Mouse (Mus musculus) thymus, adult 18-20 months (tissue): ENCODE data around the gene Atp1b1.

Source experiments
- DNase-seq, 2 experiments: peaks; one replicate each; pipeline ENCODE4 v3.0.0; 2022; ENCODE audit warnings: mixed read lengths in 2 of 2

The Atp1b1 gene

GRCm38 (mm10) chr1:164440230-164440629, 17.9 kb downstream of the Atp1b1 start:
- DNase-seq, result no peak

DNA sequence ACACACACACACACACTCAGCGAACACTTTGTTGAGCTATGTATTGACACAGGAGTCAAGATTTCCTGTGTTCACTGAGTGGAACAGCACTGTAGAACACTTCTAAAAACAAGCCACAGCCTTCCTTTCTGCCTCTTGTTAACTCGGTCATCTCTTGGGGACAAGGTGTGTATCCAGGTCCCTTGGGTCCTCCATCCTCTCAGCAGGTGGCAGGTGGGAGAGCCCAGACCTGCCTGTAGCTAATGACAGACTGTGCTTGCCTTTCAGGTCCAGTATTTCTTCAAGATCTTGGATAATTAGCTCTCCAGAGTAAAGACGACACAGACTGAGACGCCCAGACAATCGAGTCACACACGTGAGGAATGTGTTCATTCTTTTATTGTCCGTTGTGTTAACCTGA, 21.4 kb downstream of the Atp1b1 start:
- no peak for DNase-seq

DNA sequence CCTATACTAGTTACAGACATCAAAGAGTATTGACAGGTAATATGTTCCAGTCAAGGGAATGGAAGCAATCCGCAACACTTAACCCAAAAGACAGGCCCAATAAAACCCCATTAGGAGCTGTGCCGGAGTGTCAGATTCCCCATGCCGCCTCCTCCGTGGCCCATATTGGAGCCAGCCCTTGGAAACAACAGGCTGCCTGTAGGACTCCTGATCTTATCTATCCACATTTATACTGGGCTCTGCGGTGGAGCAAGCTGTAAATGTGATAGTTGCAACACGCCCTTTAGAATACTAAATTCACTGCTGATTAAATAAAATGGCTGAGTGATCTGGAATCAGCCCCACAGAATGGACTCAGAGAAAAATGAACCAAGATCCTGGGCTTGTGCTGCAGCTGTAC, 24.1 kb downstream of the Atp1b1 start:
- no peak for DNase-seq

DNA sequence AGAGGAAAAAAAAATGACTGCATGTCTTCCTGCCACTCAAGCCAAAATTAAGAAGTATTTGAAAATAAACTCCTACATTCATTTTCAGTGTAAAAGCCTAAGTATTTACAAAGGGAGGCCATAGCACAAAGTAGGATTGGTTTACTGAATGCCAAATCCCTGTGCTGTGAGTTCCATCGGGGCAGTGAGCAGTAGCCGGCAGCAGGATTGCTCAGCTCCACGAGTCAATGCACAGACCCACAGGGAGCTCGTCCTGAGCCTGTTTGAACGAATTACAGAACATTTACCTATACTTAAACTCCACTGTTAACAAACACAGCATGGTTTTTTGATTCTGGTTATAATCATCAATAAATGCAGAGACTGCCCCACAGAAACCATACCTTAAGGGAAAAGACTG, 25.5 kb downstream of the Atp1b1 start:
- DNase-seq, result no peak

- DNase-seq, result no peak
Measured at GRCm38 (mm10) chr1:164428644-164429043, 29.5 kb downstream of the Atp1b1 start.

GRCm38 (mm10) chr1:164427777-164428176, 30.4 kb downstream of the Atp1b1 start:
- no peak for DNase-seq

DNA sequence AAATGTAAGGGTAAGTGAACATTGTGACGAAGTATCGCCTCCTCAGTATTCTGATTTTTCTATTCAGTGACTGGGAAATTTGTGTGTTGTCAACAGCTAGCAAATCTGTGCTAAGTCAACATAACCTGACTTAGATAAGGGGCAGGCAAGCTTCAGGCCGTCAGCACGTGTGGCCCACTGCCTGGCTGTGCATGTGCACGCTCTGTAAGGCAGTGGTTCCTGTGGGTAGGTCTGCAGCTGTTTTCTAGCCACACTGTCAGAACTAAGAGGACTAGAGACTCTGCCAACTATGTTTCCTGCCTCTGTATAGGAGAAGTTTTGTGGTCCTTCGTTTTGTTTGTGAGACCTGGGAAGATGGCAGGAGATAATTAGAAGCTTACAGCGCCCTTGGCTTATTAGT, 31.9 kb downstream of the Atp1b1 start:
- peak; percentile 24 to 35 for DNase-seq

- no peak for DNase-seq
Measured at GRCm38 (mm10) chr1:164420623-164421354, 37.4 kb downstream of the Atp1b1 start.

DNA sequence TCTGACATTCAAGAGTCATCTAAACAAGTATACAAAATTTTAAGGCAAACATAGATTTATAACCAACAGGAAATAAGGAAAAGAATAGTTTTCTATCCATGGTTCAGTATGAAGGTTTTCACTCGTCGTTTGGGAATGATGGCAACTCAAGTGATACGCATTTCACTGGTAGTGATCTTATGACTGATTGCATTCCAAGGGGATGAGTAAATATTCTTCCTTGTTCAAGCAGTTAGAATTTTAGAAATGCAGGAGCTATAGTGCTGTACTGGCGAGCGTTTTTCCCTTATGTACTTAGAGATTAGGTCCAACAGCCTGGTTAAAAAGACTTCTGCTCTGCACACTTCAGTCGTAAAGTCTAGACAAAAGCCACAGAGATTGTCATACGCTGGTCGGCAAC, 38.8 kb downstream of the Atp1b1 start:
- DNase-seq, result no peak

- DNase-seq, result no peak
Measured at GRCm38 (mm10) chr1:164418320-164418719, 39.8 kb downstream of the Atp1b1 start.

DNA sequence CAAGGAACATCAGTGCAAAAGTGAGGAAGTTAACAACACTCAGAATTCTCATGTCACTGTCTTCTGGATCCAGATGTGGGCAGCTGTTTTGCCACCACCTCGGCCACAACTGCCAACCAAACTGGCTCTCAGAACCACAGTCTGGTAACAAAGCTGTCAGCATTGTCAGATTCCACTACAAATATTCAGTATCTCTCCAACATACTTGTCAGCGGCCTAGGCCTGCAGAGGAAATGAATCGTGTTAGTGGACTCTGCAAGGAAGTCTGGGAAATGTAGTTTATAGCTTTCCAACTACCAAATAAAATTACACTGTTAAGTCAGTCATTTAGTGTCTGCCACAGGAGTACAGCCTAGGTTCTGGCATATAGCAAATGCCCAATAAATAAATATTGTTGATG, 40.6 kb downstream of the Atp1b1 start:
- no peak for DNase-seq

GRCm38 (mm10) chr1:164416692-164417394, 41.3 kb downstream of the Atp1b1 start:
- no peak for DNase-seq

- no peak for DNase-seq
Measured at GRCm38 (mm10) chr1:164415347-164415751, 42.8 kb downstream of the Atp1b1 start.

DNA sequence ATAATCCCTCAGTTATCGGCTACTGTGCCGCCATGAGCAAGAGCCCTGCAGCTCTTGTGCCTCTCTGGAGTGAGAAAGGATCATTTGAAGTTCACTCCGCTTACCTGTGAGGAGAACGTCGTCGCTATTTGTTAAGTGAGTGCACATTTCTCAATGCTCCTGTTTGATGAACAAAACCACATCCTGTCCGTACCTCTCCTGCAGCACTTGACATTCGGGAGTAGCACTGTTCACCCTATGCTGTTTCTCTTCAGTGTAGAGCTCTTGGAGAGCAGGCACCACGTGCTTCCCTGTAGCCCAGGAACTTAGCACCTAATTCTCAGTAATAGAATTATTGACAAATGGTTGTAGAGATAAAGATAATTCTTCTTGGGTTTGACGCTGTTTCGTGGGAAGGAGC, 44.5 kb downstream of the Atp1b1 start:
- no peak for DNase-seq

- DNase-seq, result no peak
Measured at GRCm38 (mm10) chr1:164412906-164413305, 45.2 kb downstream of the Atp1b1 start.

- DNase-seq, result no peak
Measured at GRCm38 (mm10) chr1:164411306-164411705, 46.8 kb downstream of the Atp1b1 start.

- DNase-seq, result no peak
Measured at GRCm38 (mm10) chr1:164408655-164409054, 49.5 kb downstream of the Atp1b1 start.

DNA sequence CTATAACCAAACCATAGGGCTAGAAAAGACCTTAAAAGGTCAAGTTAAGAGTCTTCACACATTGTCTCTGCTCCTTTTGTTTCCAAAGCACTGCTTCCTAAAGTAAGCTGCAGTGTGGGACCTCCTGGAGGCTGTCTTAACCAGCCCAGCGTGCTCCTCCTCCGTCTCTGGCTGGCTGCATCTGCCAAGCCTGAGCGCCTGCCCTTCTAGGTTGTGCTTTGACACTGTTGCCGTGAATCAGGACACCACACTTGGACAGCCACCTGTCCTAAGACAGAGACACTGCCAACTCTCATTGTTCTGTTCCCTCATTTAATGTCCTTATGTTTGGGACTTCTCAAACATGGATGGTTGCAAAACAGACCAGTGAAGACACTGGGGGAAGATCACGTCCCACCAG, 51.6 kb downstream of the Atp1b1 start:
- DNase-seq, result no peak

GRCm38 (mm10) chr1:164405385-164405802, 52.8 kb downstream of the Atp1b1 start:
- no peak for DNase-seq

DNA sequence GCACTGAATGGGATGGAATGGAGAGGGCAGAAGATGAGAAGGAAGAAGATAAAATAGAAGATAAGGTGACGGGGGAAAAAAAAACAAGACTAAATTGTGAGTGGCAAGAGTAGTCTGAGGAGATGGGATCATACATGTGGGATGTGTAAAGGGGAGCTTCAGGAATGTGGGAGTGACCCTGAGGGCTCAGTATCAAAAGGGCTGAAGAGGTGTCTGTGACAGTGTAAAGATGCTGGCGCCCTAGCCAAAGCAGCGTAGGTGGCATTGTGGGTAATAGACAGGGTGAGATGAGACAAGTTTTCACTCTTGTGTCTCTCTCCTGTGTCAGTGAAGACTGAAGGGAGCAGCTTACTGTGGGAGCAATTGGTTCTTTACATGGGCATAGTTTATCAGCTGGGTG, 58.6 kb downstream of the Atp1b1 start:
- DNase-seq, result no peak

DNA sequence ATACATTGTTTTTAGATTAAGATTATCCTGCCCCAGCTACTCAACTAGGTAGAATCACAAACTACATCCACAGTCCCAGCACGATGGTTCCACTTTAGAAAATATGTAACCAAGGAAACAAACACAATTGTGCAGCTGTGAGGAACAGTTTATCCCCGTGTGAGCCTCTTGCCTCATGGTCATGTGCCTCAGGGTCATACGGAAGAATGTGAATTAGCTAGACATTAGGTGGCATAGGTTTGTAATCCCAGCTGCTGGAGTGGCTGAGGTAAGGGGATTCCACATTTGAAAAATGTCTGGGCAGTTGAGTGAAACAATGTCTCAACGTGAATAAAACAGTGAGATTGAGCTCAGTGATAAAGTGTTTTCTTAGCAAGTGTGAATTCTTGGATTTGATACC, 60.5 kb downstream of the Atp1b1 start:
- DNase-seq, result no peak

GRCm38 (mm10) chr1:164395131-164395780, 62.9 kb downstream of the Atp1b1 start:
- DNase-seq, result no peak

- DNase-seq, result no peak
Measured at GRCm38 (mm10) chr1:164392176-164392575, 66.0 kb downstream of the Atp1b1 start.

DNA sequence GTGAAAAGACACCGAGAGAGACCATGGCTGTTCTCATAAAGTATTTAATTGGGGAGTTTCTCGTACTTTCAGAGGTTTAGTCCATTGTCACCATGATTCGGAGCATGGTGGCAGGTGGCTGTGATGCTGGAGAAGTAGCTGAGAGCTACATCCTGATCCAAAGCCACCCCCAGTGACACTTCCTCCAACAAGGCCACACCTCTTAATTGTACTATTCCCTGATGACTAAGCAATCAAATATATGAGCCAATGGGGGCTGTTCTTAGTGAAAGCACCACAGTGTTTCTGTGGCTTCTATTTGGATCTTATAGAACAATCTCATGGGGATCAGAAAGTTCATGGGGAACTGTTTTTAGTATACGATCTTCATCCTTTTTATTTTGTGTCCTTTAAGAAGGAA, 68.4 kb downstream of the Atp1b1 start:
- no peak for DNase-seq
